Mouse (Mus musculus): ENCODE data around the gene Nav1.

GRCm38 (mm10) chr1:135440986-135441385 is 166.1 kb downstream of the Nav1 start:
- no peak for TF ChIP-seq POLR2A (IDR thresholded peaks at IDR 0.05; ENCODE audit: insufficient read depth, low read length)
- TF ChIP-seq CTCF (IDR thresholded peaks at IDR 0.05; ENCODE audit: low read depth, low read length): no peak
